ENCODE assay signal across 9 mouse cellular contexts in the genomic region with DNA sequence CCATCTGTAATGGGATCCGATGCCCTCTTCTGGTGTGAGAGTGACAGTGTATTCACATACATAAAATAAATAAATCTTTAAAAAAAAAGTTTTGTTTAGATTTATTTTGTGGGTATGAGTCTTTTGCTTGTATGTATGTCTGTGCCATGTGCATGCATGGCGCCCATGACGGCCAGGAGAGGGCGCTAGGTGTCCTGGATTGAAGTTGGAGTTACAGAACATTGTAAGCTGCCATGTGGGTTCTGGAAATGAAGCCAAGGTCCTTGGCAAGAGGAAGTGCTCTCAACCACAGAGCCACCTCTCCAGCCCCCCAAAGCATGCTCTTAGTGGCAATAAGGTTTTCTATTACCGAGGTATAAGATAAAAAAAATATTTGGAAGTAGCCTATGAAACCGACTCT. TPM values are rescaled to one million over a fixed set of nuclear protein-coding genes. Genes with fewer than 3 reads are reported as not detected.
A peak's percentile ranks its signal among the peaks of the same experiment; 100 is the strongest.
DNase-seq lines count a peak whose midpoint lies in the region; ATAC-seq and TF ChIP-seq lines count a peak whose summit lies in the region.
"Had no signal": no experiment of that assay in that cellular context is flagged by ENCODE, and none has a peak within 500 bp of the region (broad histone marks: within the 10 kb centered on the region; RNA-seq: fewer than 3 reads in every experiment).

No protein-coding gene starts in this region.

- H3K27ac ChIP-seq in heart, embryonic 11.5 days (ENCODE audit: low read depth, low read length) = no peak overlapping the region
- no peak overlapping the region for H3K27ac ChIP-seq in thymus, adult 2 months (ENCODE audit: control insufficient read depth, insufficient read depth, low read length)
- no peak overlapping the region for H3K27ac ChIP-seq in embryonic facial prominence, embryonic 11.5 days (replicated peaks; ENCODE audit: low read depth, low read length)
- H3K27ac ChIP-seq in hindbrain, embryonic 14.5 days = no peak overlapping the region
- H3K27ac ChIP-seq: limb, embryonic 12.5 days had no signal

- no peak overlapping the region for H3K4me2 ChIP-seq in heart, embryonic 11.5 days
- no peak overlapping the region for H3K4me2 ChIP-seq in embryonic facial prominence, embryonic 11.5 days (ENCODE audit: low read depth, low read length)
- no peak overlapping the region for H3K4me2 ChIP-seq in hindbrain, embryonic 14.5 days (replicated peaks)
- H3K4me2 ChIP-seq: limb, embryonic 12.5 days had no signal

- H3K36me3 ChIP-seq in heart, embryonic 11.5 days (ENCODE audit: control insufficient read depth, insufficient read depth, low read length) = peaks cover 5% of the 10 kb centered on the region; the same call in 1 of the 2 replicates
- no peaks in the 10 kb centered on the region for H3K36me3 ChIP-seq in thymus, adult 2 months (ENCODE audit: control insufficient read depth, insufficient read depth, low read length)
- peaks cover 3% of the 10 kb centered on the region for H3K36me3 ChIP-seq in embryonic facial prominence, embryonic 11.5 days (replicated peaks; ENCODE audit: control insufficient read depth, insufficient read depth, low read depth, low read length)
- H3K36me3 ChIP-seq in hindbrain, embryonic 14.5 days (replicated peaks; ENCODE audit: control insufficient read depth, insufficient read depth) = 0 out of 2 replicates have a peak, but pooled peaks cover 8% of the 10 kb centered on the region

- no peaks in the 10 kb centered on the region for H3K9me3 ChIP-seq in heart, embryonic 11.5 days (replicated peaks; ENCODE audit: control insufficient read depth, low read length)
- no peaks in the 10 kb centered on the region for H3K9me3 ChIP-seq in embryonic facial prominence, embryonic 11.5 days (replicated peaks; ENCODE audit: control insufficient read depth, low read length)
- no peaks in the 10 kb centered on the region for H3K9me3 ChIP-seq in hindbrain, embryonic 14.5 days (ENCODE audit: control insufficient read depth, low read length)
- H3K9me3 ChIP-seq: limb, embryonic 12.5 days had no signal

- WGBS in heart, embryonic 11.5 days (ENCODE audit: insufficient replicate concordance) = 77% methylated on average over 6 of the region's 6 CpGs
- 66% methylated on average over 6 of the region's 6 CpGs for WGBS in thymus, adult 2 months
- 77% methylated on average over 6 of the region's 6 CpGs for WGBS in embryonic facial prominence, embryonic 11.5 days
- WGBS in hindbrain, embryonic 14.5 days = 88% methylated on average over 6 of the region's 6 CpGs

- no peaks in the 10 kb centered on the region for H3K27me3 ChIP-seq in heart, embryonic 11.5 days (ENCODE audit: control insufficient read depth, insufficient read depth, low read length)
- no peaks in the 10 kb centered on the region for H3K27me3 ChIP-seq in thymus, adult 2 months (ENCODE audit: control insufficient read depth, insufficient read depth, low read length)
- H3K27me3 ChIP-seq in embryonic facial prominence, embryonic 11.5 days (ENCODE audit: control insufficient read depth, insufficient read depth, low read length) = no peaks in the 10 kb centered on the region
- no peaks in the 10 kb centered on the region for H3K27me3 ChIP-seq in hindbrain, embryonic 14.5 days (ENCODE audit: control insufficient read depth, insufficient read depth, low read length)
- H3K27me3 ChIP-seq: limb, embryonic 12.5 days had no signal

- TF ChIP-seq POLR2A in thymus, adult 2 months (IDR thresholded peaks at IDR 0.05; ENCODE audit: control insufficient read depth, extremely low read depth, insufficient read depth, low read length, poor library complexity) = no peak

- no peak for ATAC-seq in heart, embryonic 11.5 days (replicated peaks; ENCODE audit: insufficient number of reproducible peaks, low FRiP score, low TSS enrichment)
- no peak for ATAC-seq in embryonic facial prominence, embryonic 11.5 days (replicated peaks; ENCODE audit: insufficient number of reproducible peaks, low FRiP score, low TSS enrichment, low read depth)
- ATAC-seq in neutrophil, adult 5-6 weeks (ENCODE audit: extremely low read depth, insufficient number of reproducible peaks, low FRiP score, poor library complexity, severe bottlenecking) = peak; percentile 63; the same call in 1 of the 2 replicates
- no peak for ATAC-seq in hindbrain, embryonic 14.5 days (ENCODE audit: low FRiP score)

- H3K4me3 ChIP-seq in heart, embryonic 11.5 days (ENCODE audit: low read depth, low read length) = no peak overlapping the region
- no peak overlapping the region for H3K4me3 ChIP-seq in thymus, adult 2 months (ENCODE audit: control insufficient read depth, insufficient read depth, low read length)
- H3K4me3 ChIP-seq in embryonic facial prominence, embryonic 11.5 days (ENCODE audit: low read depth, low read length) = no peak overlapping the region
- no peak overlapping the region for H3K4me3 ChIP-seq in hindbrain, embryonic 14.5 days (replicated peaks; ENCODE audit: low read length)
- H3K4me3 ChIP-seq: limb, embryonic 12.5 days had no signal

- no peak overlapping the region for H3K9ac ChIP-seq in heart, embryonic 11.5 days (ENCODE audit: low read depth, low read length)
- no peak overlapping the region for H3K9ac ChIP-seq in embryonic facial prominence, embryonic 11.5 days (replicated peaks; ENCODE audit: low read length)
- H3K9ac ChIP-seq in hindbrain, embryonic 14.5 days = no peak overlapping the region
- H3K9ac ChIP-seq: limb, embryonic 12.5 days had no signal

- no peaks in the 10 kb centered on the region for H3K4me1 ChIP-seq in heart, embryonic 11.5 days (ENCODE audit: control insufficient read depth, insufficient read depth, low read length)
- H3K4me1 ChIP-seq in thymus, adult 2 months (replicated peaks; ENCODE audit: control insufficient read depth, insufficient read depth, low read length) = no peaks in the 10 kb centered on the region
- H3K4me1 ChIP-seq in embryonic facial prominence, embryonic 11.5 days (ENCODE audit: control insufficient read depth, insufficient read depth, low read length) = no peaks in the 10 kb centered on the region
- no peaks in the 10 kb centered on the region for H3K4me1 ChIP-seq in hindbrain, embryonic 14.5 days (replicated peaks; ENCODE audit: control insufficient read depth, insufficient read depth, low read length)
- H3K4me1 ChIP-seq: limb, embryonic 12.5 days had no signal

- TF ChIP-seq CTCF in thymus, adult 2 months (IDR thresholded peaks at IDR 0.05; ENCODE audit: borderline replicate concordance, control insufficient read depth, extremely low read depth, insufficient read depth, low read length, poor library complexity) = no peak

- peak; percentile 60 for DNase-seq in heart, postnatal 4 days
- peak; percentile 23 for DNase-seq in thymus, adult 2 months
- no peak for DNase-seq in thymus, adult 18-20 months
- peak; percentile 51 for DNase-seq in embryonic facial prominence, embryonic 11.5 days (ENCODE audit: low spot score)
- no peak for DNase-seq in hindbrain, embryonic 14.5 days (ENCODE audit: low spot score)
- DNase-seq in kidney, adult 11 months = no peak

RNA-seq across cellular contexts. Expression of a gene that starts 7.6 kb away (rescaled TPM):
- total RNA-seq in heart, postnatal 4 days (2021) = 10 to 100 TPM; 13.4 to 15.6 TPM
- polyA plus RNA-seq in heart, embryonic 11.5 days (2014; fragmentation: Nextera tagmentation; extraction: Ambion mirVana) = 14.9 and 18.4 TPM in 2 replicates
- 4.6 and 5.1 TPM in 2 replicates for polyA plus RNA-seq in thymus, adult 2 months (2012; rRNA removed)
- 29.4 and 36.0 TPM in 2 replicates for polyA plus RNA-seq in embryonic facial prominence, embryonic 11.5 days (2014; fragmentation: Nextera tagmentation; extraction: Ambion mirVana)
- total RNA-seq in neutrophil, adult 5-6 weeks (2017) = 5.9 and 10.5 TPM in 2 replicates
- 6.2 and 9.1 TPM in 2 replicates for polyA plus RNA-seq in hindbrain, embryonic 14.5 days (2014; fragmentation: Nextera tagmentation; extraction: Ambion mirVana)

RNA-seq across cellular contexts. Expression of a gene that starts 57.6 kb away (rescaled TPM):
- total RNA-seq in heart, postnatal 4 days (2021) = 1 to 10 TPM; 8.3 to 8.8 TPM
- polyA plus RNA-seq in heart, embryonic 11.5 days (2014; fragmentation: Nextera tagmentation; extraction: Ambion mirVana) = 9.7 and 10.8 TPM in 2 replicates
- polyA plus RNA-seq in thymus, adult 2 months (2012; rRNA removed) = 3.2 and 4.7 TPM in 2 replicates
- 9.6 and 11.2 TPM in 2 replicates for polyA plus RNA-seq in embryonic facial prominence, embryonic 11.5 days (2014; fragmentation: Nextera tagmentation; extraction: Ambion mirVana)
- 19.1 and 23.8 TPM in 2 replicates for total RNA-seq in neutrophil, adult 5-6 weeks (2017)
- polyA plus RNA-seq in hindbrain, embryonic 14.5 days (2014; fragmentation: Nextera tagmentation; extraction: Ambion mirVana) = 7.5 and 8.6 TPM in 2 replicates

RNA-seq across cellular contexts. Expression of a gene that starts 57.7 kb away (rescaled TPM):
- total RNA-seq in heart, postnatal 4 days (2021) = 10 to 100 TPM; 35.6 to 37.9 TPM
- polyA plus RNA-seq in heart, embryonic 11.5 days (2014; fragmentation: Nextera tagmentation; extraction: Ambion mirVana) = 49.2 and 59.2 TPM in 2 replicates
- 13.0 and 14.7 TPM in 2 replicates for polyA plus RNA-seq in thymus, adult 2 months (2012; rRNA removed)
- 164 and 170 TPM in 2 replicates for polyA plus RNA-seq in embryonic facial prominence, embryonic 11.5 days (2014; fragmentation: Nextera tagmentation; extraction: Ambion mirVana)
- total RNA-seq in neutrophil, adult 5-6 weeks (2017) = 61.6 and 61.9 TPM in 2 replicates
- polyA plus RNA-seq in hindbrain, embryonic 14.5 days (2014; fragmentation: Nextera tagmentation; extraction: Ambion mirVana) = 178 and 212 TPM in 2 replicates

Comparison
In these comparisons a context has a peak if more than half of its experiments do, and no peak if none do; other contexts are left out.
1. DNase-seq: peak in heart, postnatal 4 days (single experiment), thymus, adult 2 months (single experiment) and embryonic facial prominence, embryonic 11.5 days (single experiment); none in thymus, adult 18-20 months (0 of 2), hindbrain, embryonic 14.5 days (single experiment) and kidney, adult 11 months (single experiment).